1 mouse cellular context compared by ENCODE assay signal in genomic region chr9:65541126-65542068, GRCm38 (mm10).
TF ChIP-seq lines count a peak whose summit lies in the region.

No protein-coding gene starts in this region.

TF ChIP-seq in MEL, 35 proteins besides CTCF, POLR2A, EP300 and RAD21 (continued from another document):
- TF ChIP-seq ETS1 (IDR thresholded peaks at IDR 0.05; ENCODE audit: low read depth, low read length) (peak; percentile 76), NELFE (IDR thresholded peaks at IDR 0.05; ENCODE audit: low read depth, low read length) (peak; percentile 48), SMC3 (IDR thresholded peaks at IDR 0.05; ENCODE audit: low read depth, low read length) (0 out of 2 replicates have a peak, but pooled peaks have one; percentile 3), USF1 (IDR thresholded peaks at IDR 0.05; ENCODE audit: low read depth, low read length) (peak; percentile 84), KAT2A (conservative IDR thresholded peaks at IDR 0.05; ENCODE audit: low read depth, low read length) (no peak), SIN3A (IDR thresholded peaks at IDR 0.05; ENCODE audit: low read length) (peak; percentile 72), ZKSCAN1 (IDR thresholded peaks at IDR 0.05; ENCODE audit: low read depth, low read length) (0 out of 2 replicates have a peak, but pooled peaks have one; percentile 44), GATA1 (IDR thresholded peaks at IDR 0.05; ENCODE audit: low read depth, low read length) (peak; percentile 58), JUND (IDR thresholded peaks at IDR 0.05; ENCODE audit: low read depth, low read length) (0 out of 2 replicates have a peak, but pooled peaks have one; percentile 24), ZMIZ1 (IDR thresholded peaks at IDR 0.05; ENCODE audit: low read depth, low read length) (0 out of 2 replicates have a peak, but pooled peaks have one; percentile 46), MXI1 (IDR thresholded peaks at IDR 0.05; ENCODE audit: low read depth, low read length) (peak; percentile 79), UBTF (IDR thresholded peaks at IDR 0.05; ENCODE audit: borderline replicate concordance, insufficient read depth, low read depth, low read length) (no peak), CHD2 (IDR thresholded peaks at IDR 0.05; ENCODE audit: low read length) (no peak), GABPA (IDR thresholded peaks at IDR 0.05; ENCODE audit: low read depth, low read length) (no peak), MAZ (IDR thresholded peaks at IDR 0.05; ENCODE audit: low read depth, low read length) (0 out of 2 replicates have a peak, but pooled peaks have one; percentile 57), MEF2A (IDR thresholded peaks at IDR 0.05; ENCODE audit: extremely low read depth, insufficient replicate concordance, low read depth, low read length, poor library complexity, severe bottlenecking) (0 out of 2 replicates have a peak, but pooled peaks have one; percentile 50), NRF1 (IDR thresholded peaks at IDR 0.05; ENCODE audit: insufficient read depth, low read depth, low read length, poor library complexity, severe bottlenecking) (no peak), POLR2AphosphoS5 (IDR thresholded peaks at IDR 0.05; ENCODE audit: borderline replicate concordance, low read depth, low read length) (0 out of 2 replicates have a peak, but pooled peaks have one; percentile 72), CHD1 (IDR thresholded peaks at IDR 0.05; ENCODE audit: low read depth, low read length) (peak; percentile 80)
